Mouse (Mus musculus) lung, embryonic 16.5 days (tissue): ENCODE measurements around the gene Prkn. TPM values are rescaled to one million over a fixed set of nuclear protein-coding genes. Genes with fewer than 3 reads are reported as not detected.
A peak's percentile ranks its signal among the peaks of the same experiment; 100 is the strongest.

ENCODE experiments used
- ATAC-seq: fragments of 200-750 bp; cut with Nextera tagmentation; 2 replicates; pipeline ENCODE4 v1.8.0; 2017; ENCODE audit warnings: low read depth, mild to moderate bottlenecking, moderate library complexity
- H3K27ac ChIP-seq: fragments of 300-500 bp; sonication (generic); 2 replicates; pipeline ENCODE4 v1.5.1; 2014; ENCODE audit warnings: mild to moderate bottlenecking, control low read depth, low read length
- H3K27me3 ChIP-seq: fragments of 300-500 bp; sonication (generic); 2 replicates; pipeline ENCODE4 v1.6.1; 2014; ENCODE audit warnings: low read depth, low read length, mixed read lengths; ENCODE audit not compliant: control insufficient read depth, insufficient read depth
- H3K36me3 ChIP-seq: fragments of 300-500 bp; sonication (generic); 2 replicates; pipeline ENCODE4 v1.6.1; 2014; ENCODE audit warnings: low read length; ENCODE audit not compliant: control insufficient read depth, insufficient read depth
- H3K4me1 ChIP-seq: fragments of 300-500 bp; sonication (generic); replicated peaks from 2 replicates; pipeline ENCODE4 v1.6.1; 2014; ENCODE audit warnings: low read length, mixed read lengths; ENCODE audit not compliant: control insufficient read depth, insufficient read depth
- H3K4me2 ChIP-seq: fragments of 300-500 bp; sonication (generic); 2 replicates; pipeline ENCODE4 v1.6.1; 2014; ENCODE audit warnings: low read depth, low read length, control low read depth
- H3K4me3 ChIP-seq: fragments of 300-500 bp; sonication (generic); 2 replicates; pipeline ENCODE4 v1.5.1; 2014; ENCODE audit warnings: mild to moderate bottlenecking, low read length, control low read depth
- H3K9ac ChIP-seq: fragments of 300-500 bp; sonication (generic); 2 replicates; pipeline ENCODE4 v1.6.1; 2014; ENCODE audit warnings: low read length, control low read depth
- H3K9me3 ChIP-seq: fragments of 300-500 bp; sonication (generic); 2 replicates; pipeline ENCODE4 v1.6.1; 2016; ENCODE audit warnings: low read length; ENCODE audit not compliant: control insufficient read depth
- WGBS: fragments of 180-500 bp; shearing (Covaris S2); extraction: QIAGEN DNeasy Blood & Tissue Kit; methylation state at CpG from one replicate; pipeline ENCODE4 v1.1.7; 2014; 5-methylcytosine and 5-hydroxymethylcytosine counted together
- polyA plus RNA-seq: library from polyadenylated mRNA; unstranded; fragments of >200 nt; fragmentation: Nextera tagmentation; extraction: Ambion mirVana; gene quantifications from 2 replicates; pipeline ENCODE4 v1.2.1, GENCODE M21; 2015

Gene Prkn
- polyA plus RNA-seq, 1 experiment from 2014 or later = 1.8 TPM

- Histone ChIP-seq H3K27ac (no peak overlapping the region; the same call in 1 of the 2 replicates), H3K4me2 (no peak overlapping the region), H3K27me3 (no peaks in the 10 kb centered on the region), H3K9ac (no peak overlapping the region), H3K36me3 (no peaks in the 10 kb centered on the region), H3K9me3 (no peaks in the 10 kb centered on the region), H3K4me1 (no peaks in the 10 kb centered on the region), H3K4me3 (no peak overlapping the region)
- ATAC-seq = peak; percentile 80
- 42% methylated on average over 5 of the region's 5 CpGs for WGBS
These were observed 816.2 kb downstream of the Prkn start for GRCm38 (mm10) chr17:11656397-11656796.

GRCm38 (mm10) chr17:11656878-11657277, 816.7 kb downstream of the Prkn start:
- 78% methylated on average over 3 of the region's 3 CpGs for WGBS
- H3K9ac ChIP-seq = no peak overlapping the region

GRCm38 (mm10) chr17:11661898-11662297, 821.7 kb downstream of the Prkn start:
- no peak overlapping the region for H3K27ac ChIP-seq
- no peak for ATAC-seq
- H3K9ac ChIP-seq = no peak overlapping the region
- 62% methylated on average over 1 of the region's 1 CpGs for WGBS
- H3K9me3 ChIP-seq = no peaks in the 10 kb centered on the region
- no peaks in the 10 kb centered on the region for H3K36me3 ChIP-seq
- no peak overlapping the region for H3K4me2 ChIP-seq
- peaks cover 4% of the 10 kb centered on the region for H3K4me1 ChIP-seq
- H3K27me3 ChIP-seq = no peaks in the 10 kb centered on the region
- H3K4me3 ChIP-seq = no peak overlapping the region

More at GRCm38 (mm10) chr17:11656878-11657277, 816.7 kb downstream of the Prkn start:
- Histone ChIP-seq H3K4me2 (no peak overlapping the region), H3K27ac (no peak overlapping the region), H3K9me3 (no peaks in the 10 kb centered on the region), H3K27me3 (no peaks in the 10 kb centered on the region), H3K4me1 (no peaks in the 10 kb centered on the region), H3K4me3 (no peak overlapping the region), H3K36me3 (no peaks in the 10 kb centered on the region)
- no peak for ATAC-seq

- Histone ChIP-seq H3K9me3 (no peaks in the 10 kb centered on the region), H3K27ac (no peak overlapping the region), H3K36me3 (no peaks in the 10 kb centered on the region), H3K4me2 (no peak overlapping the region), H3K4me1 (peaks cover 4% of the 10 kb centered on the region), H3K27me3 (no peaks in the 10 kb centered on the region), H3K9ac (no peak overlapping the region), H3K4me3 (no peak overlapping the region)
- ATAC-seq = peak; percentile 85
- WGBS = 66% methylated on average over 6 of the region's 7 CpGs
These were observed 823.3 kb downstream of the Prkn start for GRCm38 (mm10) chr17:11663437-11663836.

- peaks cover 4% of the 10 kb centered on the region for H3K4me1 ChIP-seq
- no peak overlapping the region for H3K9ac ChIP-seq
- H3K27me3 ChIP-seq = no peaks in the 10 kb centered on the region
- H3K36me3 ChIP-seq = no peaks in the 10 kb centered on the region
- peak overlapping the region; percentile 29 for H3K4me2 ChIP-seq
- WGBS = 36% methylated on average over 20 of the region's 20 CpGs
- H3K9me3 ChIP-seq = no peaks in the 10 kb centered on the region
- peak overlapping the region; percentile 5; the same call in 1 of the 2 replicates for H3K4me3 ChIP-seq
- no peak for ATAC-seq
- H3K27ac ChIP-seq = no peak overlapping the region
These were observed 824.6 kb downstream of the Prkn start for GRCm38 (mm10) chr17:11664610-11665345.

GRCm38 (mm10) chr17:11679716-11680115, 839.5 kb downstream of the Prkn start:
- no peak overlapping the region for H3K27ac ChIP-seq
- ATAC-seq = no peak
- H3K4me2 ChIP-seq = no peak overlapping the region
- H3K27me3 ChIP-seq = no peaks in the 10 kb centered on the region
- no peak overlapping the region for H3K9ac ChIP-seq
- H3K9me3 ChIP-seq = no peaks in the 10 kb centered on the region; the same call in 1 of the 2 replicates
- H3K4me1 ChIP-seq = no peaks in the 10 kb centered on the region
- H3K4me3 ChIP-seq = no peak overlapping the region
- 85% methylated on average over 6 of the region's 6 CpGs for WGBS
- H3K36me3 ChIP-seq = no peaks in the 10 kb centered on the region

- Histone ChIP-seq H3K4me3 (no peak overlapping the region), H3K4me1 (no peaks in the 10 kb centered on the region), H3K27me3 (no peaks in the 10 kb centered on the region), H3K27ac (no peak overlapping the region), H3K4me2 (no peak overlapping the region), H3K9me3 (no peaks in the 10 kb centered on the region; the same call in 1 of the 2 replicates), H3K9ac (no peak overlapping the region), H3K36me3 (no peaks in the 10 kb centered on the region)
- no peak for ATAC-seq
- 75% methylated on average over 9 of the region's 9 CpGs for WGBS
These were observed 840.3 kb downstream of the Prkn start for GRCm38 (mm10) chr17:11680456-11680855.

- H3K27ac ChIP-seq = no peak overlapping the region
- no peaks in the 10 kb centered on the region for H3K27me3 ChIP-seq
- H3K36me3 ChIP-seq = no peaks in the 10 kb centered on the region
- H3K9ac ChIP-seq = no peak overlapping the region
- H3K4me2 ChIP-seq = no peak overlapping the region
- no peak overlapping the region for H3K4me3 ChIP-seq
- no peak for ATAC-seq
- H3K9me3 ChIP-seq = no peaks in the 10 kb centered on the region; the same call in 1 of the 2 replicates
- WGBS = 71% methylated on average over 11 of the region's 11 CpGs
- H3K4me1 ChIP-seq = no peaks in the 10 kb centered on the region
These were observed 841.7 kb downstream of the Prkn start for GRCm38 (mm10) chr17:11681825-11682372.

- Histone ChIP-seq H3K27ac (no peak overlapping the region), H3K4me1 (no peaks in the 10 kb centered on the region), H3K9me3 (no peaks in the 10 kb centered on the region), H3K9ac (no peak overlapping the region), H3K4me3 (no peak overlapping the region), H3K36me3 (no peaks in the 10 kb centered on the region), H3K27me3 (no peaks in the 10 kb centered on the region), H3K4me2 (no peak overlapping the region)
- ATAC-seq = no peak
- WGBS = 68% methylated on average over 4 of the region's 4 CpGs
These were observed 864.8 kb downstream of the Prkn start for GRCm38 (mm10) chr17:11705005-11705404.
